Mouse (Mus musculus) adrenal gland, postnatal 4 days (tissue): ENCODE results near the gene Ifna4. TPM values are rescaled to one million over a fixed set of nuclear protein-coding genes. Genes with fewer than 3 reads are reported as not detected.

Source experiments
- DNase-seq, 2 experiments: peaks; one replicate each; pipeline ENCODE4 v3.0.0; 2021 to 2022; ENCODE audit warnings: low spot score in 2 of 2, mixed read lengths in 2 of 2
- total RNA-seq, 2 experiments: library from RNA; stranded (reverse); gene quantifications; 2 replicates each; pipeline ENCODE4 v1.2.3; 2021

Ifna4 gene
- total RNA-seq, 2 experiments from 2014 or later = not detected

GRCm38 (mm10) chr4:88865011-88865569 is 23.4 kb downstream of the Ifna4 start:
- no peak for DNase-seq

- peak; percentile 47 to 57 for DNase-seq
Measured at GRCm38 (mm10) chr4:88867366-88867925, 25.8 kb downstream of the Ifna4 start.

GRCm38 (mm10) chr4:88867926-88868911 is 26.6 kb downstream of the Ifna4 start:
- DNase-seq = no peak

GRCm38 (mm10) chr4:88872691-88873090 is 31.0 kb downstream of the Ifna4 start:
- no peak for DNase-seq

- no peak for DNase-seq
Measured at GRCm38 (mm10) chr4:88875435-88876095, 33.9 kb downstream of the Ifna4 start.

GRCm38 (mm10) chr4:88876520-88876919 is 34.9 kb downstream of the Ifna4 start:
- DNase-seq = no peak

GRCm38 (mm10) chr4:88878246-88878645 is 36.6 kb downstream of the Ifna4 start:
- DNase-seq = no peak

- no peak for DNase-seq
Measured at GRCm38 (mm10) chr4:88878772-88879171, 37.1 kb downstream of the Ifna4 start.

GRCm38 (mm10) chr4:88880101-88880500 is 38.4 kb downstream of the Ifna4 start, which contains the start of gene Ifne:
Ifne (minus strand) TSS chr4:88880201.
- no peak for DNase-seq

GRCm38 (mm10) chr4:88888236-88888635 is 46.6 kb downstream of the Ifna4 start:
- no peak for DNase-seq

Other genes with a start within 250 kb of the Ifna4 start
- gene Ifna9, start 249.5 kb upstream of the Ifna4 start, total RNA-seq = not detected
- not detected for gene Ifna12, start 238.5 kb upstream of the Ifna4 start, total RNA-seq
- not detected for gene C87499, start 207.4 kb upstream of the Ifna4 start, total RNA-seq
- not detected for gene Ifna13, start 197.4 kb upstream of the Ifna4 start, total RNA-seq
- gene Ifna16, start 164.9 kb upstream of the Ifna4 start, total RNA-seq = not detected
- not detected for gene Ifna2, start 157.9 kb upstream of the Ifna4 start, total RNA-seq
- not detected for gene Ifnab, start 150.5 kb upstream of the Ifna4 start, total RNA-seq
- under 1 TPM; 0.31 to 0.48 TPM for gene Gm26566, start 120.1 kb upstream of the Ifna4 start, total RNA-seq
- 10 to 100 TPM; 85.2 to 88.5 TPM for gene Klhl9, start 119.4 kb upstream of the Ifna4 start, total RNA-seq
- gene Gm13271, start 87.0 kb upstream of the Ifna4 start, total RNA-seq = not detected
- gene Gm13283, start 81.7 kb upstream of the Ifna4 start, total RNA-seq = not detected
- not detected for gene Gm13290, start 68.0 kb upstream of the Ifna4 start, total RNA-seq
- gene Gm13289, start 64.9 kb upstream of the Ifna4 start, total RNA-seq = not detected
- not detected for gene Gm13272, start 62.0 kb upstream of the Ifna4 start, total RNA-seq
- not detected for gene Ifnz, start 59.7 kb upstream of the Ifna4 start, total RNA-seq
- gene Gm13276, start 56.2 kb upstream of the Ifna4 start, total RNA-seq = not detected
- not detected for gene Gm13277, start 53.2 kb upstream of the Ifna4 start, total RNA-seq
- gene Gm13278, start 50.3 kb upstream of the Ifna4 start, total RNA-seq = not detected
- not detected for gene Gm13275, start 47.4 kb upstream of the Ifna4 start, total RNA-seq
- gene Gm13279, start 44.5 kb upstream of the Ifna4 start, total RNA-seq = not detected
- under 1 TPM in 1 of 2 experiments, not detected in 1; 0.50 TPM for gene Gm13285, start 42.2 kb upstream of the Ifna4 start, total RNA-seq
- gene Gm13287, start 38.6 kb upstream of the Ifna4 start, total RNA-seq = not detected
- gene Gm13288, start 36.3 kb upstream of the Ifna4 start, total RNA-seq = not detected
- gene Ifna7, start 25.6 kb upstream of the Ifna4 start, total RNA-seq = not detected
- not detected for gene Ifna11, start 21.9 kb upstream of the Ifna4 start, total RNA-seq
- gene Ifna6, start 14.4 kb upstream of the Ifna4 start, total RNA-seq = not detected
- not detected for gene Ifna5, start 6.3 kb upstream of the Ifna4 start, total RNA-seq
- not detected for gene Ifna1, start 8.2 kb downstream of the Ifna4 start, total RNA-seq
- gene Ifne, start 38.3 kb downstream of the Ifna4 start, total RNA-seq = not detected